Mouse (Mus musculus) heart, embryonic 16.5 days (tissue): ENCODE results near the gene Tstd3. TPM values are rescaled to one million over a fixed set of nuclear protein-coding genes. Genes with fewer than 3 reads are reported as not detected.
"Not testable (repeated sequence)": the region's sequence is repeated elsewhere in the genome, so short reads cannot be mapped to it uniquely, and the experiment has no call there.

Source experiments
- ATAC-seq: fragments of 200-750 bp; cut with Nextera tagmentation; replicated peaks from 2 replicates; pipeline ENCODE4 v1.8.0; 2017; ENCODE audit warnings: moderate number of reproducible peaks; ENCODE audit not compliant: insufficient read depth, low FRiP score; ENCODE audit errors: extremely low read depth
- H3K27ac ChIP-seq: fragments of 300-500 bp; sonication (generic); 2 replicates; pipeline ENCODE4 v1.5.1; 2014; ENCODE audit warnings: mild to moderate bottlenecking, low read length, control low read depth, moderate library complexity
- H3K27me3 ChIP-seq: fragments of 300-500 bp; sonication (generic); 2 replicates; pipeline ENCODE4 v1.6.1; 2014; ENCODE audit warnings: low read length, mixed read lengths; ENCODE audit not compliant: control insufficient read depth, insufficient read depth
- H3K36me3 ChIP-seq: fragments of 300-500 bp; sonication (generic); 2 replicates; pipeline ENCODE4 v1.6.1; 2014; ENCODE audit not compliant: control insufficient read depth, insufficient read depth
- H3K4me1 ChIP-seq: fragments of 300-500 bp; sonication (generic); 2 replicates; pipeline ENCODE4 v1.6.1; 2014; ENCODE audit warnings: low read length, mixed read lengths; ENCODE audit not compliant: control insufficient read depth, insufficient read depth
- H3K4me2 ChIP-seq: fragments of 300-500 bp; sonication (generic); 2 replicates; pipeline ENCODE4 v1.6.1; 2014; ENCODE audit warnings: low read depth, mild to moderate bottlenecking, control low read depth, low read length
- H3K4me3 ChIP-seq: fragments of 300-500 bp; sonication (generic); 2 replicates; pipeline ENCODE4 v1.5.1; 2014; ENCODE audit warnings: mild to moderate bottlenecking, control low read depth, low read length
- H3K9ac ChIP-seq: fragments of 300-500 bp; sonication (generic); 2 replicates; pipeline ENCODE4 v1.6.1; 2014; ENCODE audit warnings: low read length, control low read depth
- H3K9me3 ChIP-seq: fragments of 300-500 bp; sonication (generic); replicated peaks from 2 replicates; pipeline ENCODE4 v1.6.1; 2016; ENCODE audit warnings: low read length; ENCODE audit not compliant: control insufficient read depth
- WGBS: fragments of 180-500 bp; shearing (Covaris S2); extraction: QIAGEN DNeasy Blood & Tissue Kit; methylation state at CpG from one replicate; pipeline ENCODE4 v1.1.7; 2014; 5-methylcytosine and 5-hydroxymethylcytosine counted together
- polyA plus RNA-seq: library from polyadenylated mRNA; unstranded; fragments of >200 nt; fragmentation: Nextera tagmentation; extraction: Ambion mirVana; gene quantifications from 2 replicates; pipeline ENCODE4 v1.2.1, GENCODE M21; 2015

Gene Tstd3
- polyA plus RNA-seq, 1 experiment from 2014 or later, result 19.7 TPM

GRCm38 (mm10) chr4:21763827-21764226 is 3.2 kb downstream of the Tstd3 start:
- peaks cover 6% of the 10 kb centered on the region; the same call in 1 of the 2 replicates for H3K36me3 ChIP-seq
- no peak for ATAC-seq
- no peak overlapping the region for H3K4me2 ChIP-seq
- H3K27ac ChIP-seq, result no peak overlapping the region
- no peak overlapping the region for H3K4me3 ChIP-seq
- peaks cover 8% of the 10 kb centered on the region for H3K4me1 ChIP-seq
- WGBS, result 75% methylated on average over 4 of the region's 4 CpGs
- no peaks in the 10 kb centered on the region for H3K27me3 ChIP-seq
- no peak overlapping the region for H3K9ac ChIP-seq
- peaks cover 3% of the 10 kb centered on the region for H3K9me3 ChIP-seq

GRCm38 (mm10) chr4:21761416-21762160 is 5.4 kb downstream of the Tstd3 start:
- Histone ChIP-seq H3K9ac (no peak overlapping the region), H3K27me3 (no peaks in the 10 kb centered on the region), H3K4me3 (no peak overlapping the region), H3K36me3 (peaks cover 7% of the 10 kb centered on the region; the same call in 1 of the 2 replicates), H3K9me3 (peaks cover 3% of the 10 kb centered on the region), H3K27ac (no peak overlapping the region), H3K4me1 (peaks cover 8% of the 10 kb centered on the region), H3K4me2 (no peak overlapping the region)
- WGBS, result 59% methylated on average over 9 of the region's 9 CpGs
- ATAC-seq, result no peak

GRCm38 (mm10) chr4:21758860-21759259 is 8.2 kb downstream of the Tstd3 start:
- whole genome bisulfite sequencing, result 36% methylated on average over 1 of the region's 1 CpGs
- Histone ChIP-seq H3K36me3 (peaks cover 7% of the 10 kb centered on the region; the same call in 1 of the 2 replicates), H3K4me2 (no peak overlapping the region), H3K9ac (no peak overlapping the region), H3K9me3 (peaks cover 3% of the 10 kb centered on the region), H3K27me3 (no peaks in the 10 kb centered on the region), H3K4me3 (no peak overlapping the region), H3K27ac (no peak overlapping the region), H3K4me1 (peaks cover 4% of the 10 kb centered on the region; the same call in 1 of the 2 replicates)
- no peak for ATAC-seq

- no peak for ATAC-seq
- 65% methylated on average over 4 of the region's 4 CpGs for WGBS
These were observed 11.8 kb downstream of the Tstd3 start for GRCm38 (mm10) chr4:21755123-21755789.

GRCm38 (mm10) chr4:21745723-21746122 is 21.3 kb downstream of the Tstd3 start:
- 59% methylated on average over 5 of the region's 5 CpGs for WGBS
- H3K4me2 ChIP-seq, result no peak overlapping the region
- no peak overlapping the region for H3K4me3 ChIP-seq
- no peak overlapping the region for H3K9ac ChIP-seq
- H3K4me1 ChIP-seq, result no peaks in the 10 kb centered on the region
- H3K9me3 ChIP-seq, result no peaks in the 10 kb centered on the region
- ATAC-seq, result no peak
- no peak overlapping the region for H3K27ac ChIP-seq
- no peaks in the 10 kb centered on the region for H3K27me3 ChIP-seq
- peaks cover 6% of the 10 kb centered on the region; the same call in 1 of the 2 replicates for H3K36me3 ChIP-seq

More at GRCm38 (mm10) chr4:21755123-21755789, 11.8 kb downstream of the Tstd3 start:
- Histone ChIP-seq H3K4me3 (no peak overlapping the region), H3K27me3 (no peaks in the 10 kb centered on the region), H3K4me2 (no peak overlapping the region), H3K27ac (no peak overlapping the region), H3K9ac (no peak overlapping the region), H3K4me1 (no peaks in the 10 kb centered on the region), H3K36me3 (peaks cover 7% of the 10 kb centered on the region; the same call in 1 of the 2 replicates), H3K9me3 (peaks cover 3% of the 10 kb centered on the region)

GRCm38 (mm10) chr4:21744142-21744541 is 22.9 kb downstream of the Tstd3 start:
- H3K4me2 ChIP-seq, H3K27ac ChIP-seq, H3K4me1 ChIP-seq, H3K9me3 ChIP-seq, ATAC-seq, H3K4me3 ChIP-seq, H3K36me3 ChIP-seq, H3K27me3 ChIP-seq, H3K9ac ChIP-seq: not testable (repeated sequence)
- 94% methylated on average over 8 of the region's 8 CpGs for WGBS

GRCm38 (mm10) chr4:21739169-21739568 is 27.8 kb downstream of the Tstd3 start:
- H3K36me3 ChIP-seq, result 0 out of 2 replicates have a peak, but pooled peaks cover 10% of the 10 kb centered on the region
- H3K4me3 ChIP-seq, result no peak overlapping the region
- H3K9me3 ChIP-seq, result no peaks in the 10 kb centered on the region
- H3K9ac ChIP-seq, result no peak overlapping the region
- no peaks in the 10 kb centered on the region for H3K4me1 ChIP-seq
- no peak overlapping the region for H3K27ac ChIP-seq
- no peaks in the 10 kb centered on the region for H3K27me3 ChIP-seq
- H3K4me2 ChIP-seq, result no peak overlapping the region
- no peak for ATAC-seq
- 83% methylated on average over 4 of the region's 4 CpGs for WGBS

GRCm38 (mm10) chr4:21727615-21728165 is 39.3 kb downstream of the Tstd3 start, which contains the start of gene Ccnc:
Gene Ccnc (plus strand): TSS chr4:21727701.
- H3K27me3 ChIP-seq, result no peaks in the 10 kb centered on the region
- H3K4me2 ChIP-seq, result peak within 1 kb of the TSS; percentile 87
- H3K4me3 ChIP-seq, result peak within 1 kb of the TSS; percentile 94
- peak within 1 kb of the TSS; percentile 79 for H3K27ac ChIP-seq
- ATAC-seq, result peak; percentile 96
- H3K9me3 ChIP-seq, result no peaks in the 10 kb centered on the region
- H3K4me1 ChIP-seq, result peaks cover 5% of the 10 kb centered on the region; the same call in 1 of the 2 replicates
- peak within 1 kb of the TSS; percentile 92 for H3K9ac ChIP-seq
- H3K36me3 ChIP-seq, result peaks cover under 1% of the 10 kb centered on the region; the same call in 1 of the 2 replicates
- WGBS, result 0% methylated on average over 37 of the region's 37 CpGs
